Mouse (Mus musculus): ENCODE measurements around the gene Scgb1b18.
"Not testable (repeated sequence)": the region's sequence is repeated elsewhere in the genome, so short reads cannot be mapped to it uniquely, and the experiment has no call there.

Gene Scgb1b18

GRCm38 (mm10) chr7:33185268-33185667 is at the start of gene Scgb1b18:
Scgb1b18 (plus strand) TSS chr7:33185568.
- DNase-seq (ENCODE audit: extremely low spot score, low read depth, low spot score): not testable (repeated sequence)

- not testable (repeated sequence) for DNase-seq (ENCODE audit: extremely low spot score, low read depth, low spot score)
These were observed 11.6 kb upstream of the Scgb1b18 start, which contains the start of gene Scgb2b18 for GRCm38 (mm10) chr7:33173764-33174163. Scgb2b18 (minus strand) TSS chr7:33173864.

Data from hindlimb bud, embryonic 11.5 days (tissue).